Mouse (Mus musculus) embryonic fibroblast, embryonic 13.5 days (primary cell): ENCODE data around the gene Gclc.

ENCODE experiments used
- CTCF ChIP-seq: IDR thresholded peaks from 2 replicates; pipeline ENCODE4 v1.5.1; 2011; ENCODE audit warnings: mild to moderate bottlenecking, control low read depth, low read length, moderate library complexity, borderline replicate concordance; ENCODE audit not compliant: insufficient read depth
- POLR2A ChIP-seq: IDR thresholded peaks from 2 replicates; pipeline ENCODE4 v1.6.1; 2011; ENCODE audit warnings: low read depth, mild to moderate bottlenecking, control low read depth, low read length, moderate library complexity

DNA sequence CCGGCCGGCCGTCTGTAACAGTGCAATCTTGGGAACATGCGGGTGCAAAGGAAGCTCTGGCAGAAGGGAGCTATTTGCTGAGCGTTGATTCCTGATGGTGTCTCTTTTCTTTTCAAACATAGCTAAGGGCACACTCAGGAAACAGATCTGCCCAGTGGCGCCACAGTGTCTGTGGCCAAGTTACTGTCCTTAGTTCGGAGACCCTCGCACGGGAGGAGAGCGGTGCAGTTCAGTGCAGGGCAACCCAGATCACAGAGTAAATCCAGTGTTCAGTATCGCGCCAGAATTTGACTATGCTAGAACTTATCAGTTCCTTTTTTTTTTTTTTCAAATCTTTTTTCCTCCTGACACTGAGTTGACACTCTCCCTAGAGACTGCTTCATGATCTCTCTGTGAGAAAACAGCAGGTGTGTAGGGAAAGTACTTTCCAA is 3.2 kb upstream of the Gclc start:
- TF ChIP-seq POLR2A (no peak), CTCF (no peak)
